Mouse (Mus musculus) erythroid progenitor cell, adult 5-6 weeks (primary cell): Measurements from ENCODE around the gene Fam196b. TPM values are rescaled to one million over a fixed set of nuclear protein-coding genes. Genes with fewer than 3 reads are reported as not detected.

Source experiments
- ATAC-seq: replicated peaks from 2 replicates; pipeline ENCODE4 v1.8.0; 2016; ENCODE audit warnings: moderate number of reproducible peaks, mild to moderate bottlenecking, moderate TSS enrichment, inconsistent platforms; ENCODE audit not compliant: poor library complexity, low FRiP score, severe bottlenecking
- total RNA-seq, 2 experiments: library from RNA; stranded (forward) in 1 of 2; stranded (reverse) in 1 of 2; fragments of 150-400 nt in 1 of 2; fragments of 186-747, 209-891 nt in 1 of 2; gene quantifications; 2 replicates each; pipeline versions ENCODE4 v1.2.3 to v1.2.4; 2015 to 2017; ENCODE audit warnings: low replicate concordance in 2 of 2

Gene Fam196b
- total RNA-seq, 2 experiments from 2014 or later: not detected

- no peak for ATAC-seq
These were observed 83.0 kb downstream of the Fam196b start for GRCm38 (mm10) chr11:34397661-34398060.

GRCm38 (mm10) chr11:34398555-34398954 lies 83.9 kb downstream of the Fam196b start:
- ATAC-seq: no peak

- no peak for ATAC-seq
These were observed 86.7 kb downstream of the Fam196b start for GRCm38 (mm10) chr11:34401343-34401742.

- ATAC-seq: no peak
These were observed 90.7 kb downstream of the Fam196b start for GRCm38 (mm10) chr11:34405311-34405710.

GRCm38 (mm10) chr11:34406309-34406708 lies 91.7 kb downstream of the Fam196b start:
- ATAC-seq: no peak

GRCm38 (mm10) chr11:34406850-34407249 lies 92.2 kb downstream of the Fam196b start:
- ATAC-seq: no peak

- ATAC-seq: no peak
These were observed 101.4 kb downstream of the Fam196b start for GRCm38 (mm10) chr11:34415884-34416618.

GRCm38 (mm10) chr11:34416619-34416979 lies 102.0 kb downstream of the Fam196b start:
- ATAC-seq: no peak

GRCm38 (mm10) chr11:34421061-34421460 lies 106.4 kb downstream of the Fam196b start:
- ATAC-seq: no peak

GRCm38 (mm10) chr11:34424546-34424945 lies 109.9 kb downstream of the Fam196b start:
- ATAC-seq: no peak

GRCm38 (mm10) chr11:34427212-34427611 lies 112.6 kb downstream of the Fam196b start:
- no peak for ATAC-seq

- no peak for ATAC-seq
These were observed 116.3 kb downstream of the Fam196b start for GRCm38 (mm10) chr11:34430940-34431339.

- ATAC-seq: no peak
These were observed 116.7 kb downstream of the Fam196b start for GRCm38 (mm10) chr11:34431371-34431770.

GRCm38 (mm10) chr11:34431978-34432377 lies 117.4 kb downstream of the Fam196b start:
- ATAC-seq: no peak

GRCm38 (mm10) chr11:34437446-34437845 lies 122.8 kb downstream of the Fam196b start:
- no peak for ATAC-seq

GRCm38 (mm10) chr11:34438429-34438828 lies 123.8 kb downstream of the Fam196b start:
- no peak for ATAC-seq

GRCm38 (mm10) chr11:34447891-34448290 lies 133.3 kb downstream of the Fam196b start:
- ATAC-seq: no peak

GRCm38 (mm10) chr11:34449944-34450343 lies 135.3 kb downstream of the Fam196b start:
- no peak for ATAC-seq

GRCm38 (mm10) chr11:34467056-34467455 lies 152.4 kb downstream of the Fam196b start:
- no peak for ATAC-seq

- no peak for ATAC-seq
These were observed 153.9 kb downstream of the Fam196b start for GRCm38 (mm10) chr11:34468571-34468970.

GRCm38 (mm10) chr11:34469792-34470191 lies 155.2 kb downstream of the Fam196b start:
- no peak for ATAC-seq
